Mouse (Mus musculus) liver, embryonic 14 days (tissue): ENCODE results near the gene Epha4. TPM values are rescaled to one million over a fixed set of nuclear protein-coding genes. Genes with fewer than 3 reads are reported as not detected.

ENCODE experiments used
- polyA plus RNA-seq: library from polyadenylated mRNA; depleted of rRNA; stranded (reverse); fragments of >200 nt; gene quantifications from 2 replicates; pipeline ENCODE4 v1.2.3, GENCODE M21; 2012; rRNA removed

Gene Epha4
- 0.17 and 0.29 TPM in 2 replicates for polyA plus RNA-seq

GRCm38 (mm10) chr1:77514963-77515650 is at the start of gene Epha4:
Gene Epha4, minus strand, starts transcription at chr1:77515088.

